Mouse (Mus musculus) thymus, postnatal 14 days (tissue): ENCODE measurements around the gene Tet1.
"Not testable (repeated sequence)": the region's sequence is repeated elsewhere in the genome, so short reads cannot be mapped to it uniquely, and the experiment has no call there.

Experiments
- DNase-seq: peaks from one replicate; pipeline ENCODE4 v3.0.0; 2021

Tet1 gene

DNA sequence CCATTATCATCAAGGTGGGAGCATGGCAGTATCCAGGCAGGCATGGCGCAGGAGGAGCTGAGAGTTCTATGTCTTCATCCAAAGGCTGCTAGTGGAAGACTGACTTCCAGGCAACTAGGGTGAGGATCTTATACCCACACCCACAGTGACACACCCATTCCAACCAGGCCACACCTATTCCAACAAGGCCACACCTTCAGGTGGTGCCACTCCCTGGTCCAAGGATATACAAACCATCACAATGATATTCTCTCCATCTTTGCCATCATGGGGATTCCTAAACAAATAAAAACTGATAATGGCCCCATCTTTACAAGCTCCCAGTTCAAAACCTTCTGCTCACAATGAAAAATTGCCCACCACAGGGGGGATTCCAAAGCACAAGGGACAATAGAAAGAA is at the start of gene Tet1:
Gene Tet1, minus strand, starts transcription at position 101 of the 400 bp plus-strand sequence.
- not testable (repeated sequence) for DNase-seq

DNA sequence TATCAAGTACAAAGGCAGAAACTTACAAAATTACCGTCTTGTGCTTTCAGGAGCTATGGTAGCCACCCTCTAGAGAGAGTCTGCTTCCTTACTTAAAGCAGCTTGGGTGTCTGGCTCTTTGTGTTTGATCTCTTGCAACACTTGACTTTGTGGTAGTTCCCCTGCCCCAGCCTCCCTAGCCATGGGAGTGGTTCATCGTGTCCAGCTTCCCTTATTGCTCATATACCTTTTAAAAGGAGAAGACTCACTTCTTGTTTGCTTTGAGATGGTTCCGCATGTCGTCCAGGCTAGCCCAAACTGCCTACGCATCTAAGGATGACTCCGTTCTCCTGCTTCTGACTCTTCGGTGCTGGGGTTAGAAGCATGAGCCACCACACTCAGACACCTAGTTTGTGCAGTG is 39.8 kb upstream of the Tet1 start:
- no peak for DNase-seq

DNA sequence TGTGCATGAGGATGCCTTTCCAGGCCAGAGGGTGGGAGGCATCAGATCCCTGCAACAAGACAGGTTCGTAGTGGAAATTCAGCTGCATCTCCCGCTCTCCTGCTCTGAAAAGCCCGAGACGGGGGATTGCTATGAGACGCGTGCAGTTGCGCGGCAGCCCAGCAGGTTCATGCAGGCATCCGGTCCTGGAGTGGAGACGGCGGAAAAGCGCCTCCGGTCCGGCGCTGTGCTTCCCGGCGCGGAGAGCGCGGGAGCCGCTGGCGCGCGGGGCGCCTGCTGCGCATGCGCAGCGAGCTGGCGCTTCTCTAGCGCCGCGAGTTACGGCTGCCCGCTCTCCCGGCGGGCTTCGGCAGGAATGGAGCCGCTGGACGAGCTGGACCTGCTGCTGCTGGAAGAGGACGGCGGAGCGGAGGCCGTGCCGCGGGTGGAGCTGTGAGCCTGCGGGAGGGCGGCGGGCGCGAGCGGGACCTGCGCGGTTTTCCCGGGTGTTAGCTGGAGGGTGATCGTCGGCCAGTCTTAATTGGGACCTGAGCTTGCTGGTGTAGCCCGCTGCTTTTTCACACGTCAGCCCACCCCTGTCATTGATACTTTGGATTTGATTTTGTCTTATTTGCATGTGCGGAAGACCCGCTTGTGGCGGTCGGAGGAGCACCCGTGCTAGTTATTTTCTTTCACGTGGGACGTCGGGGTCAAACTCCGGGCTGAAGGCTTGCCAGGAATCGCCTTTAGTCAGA is 38.1 kb upstream of the Tet1 start, which contains the start of gene Dna2:
Gene Dna2, plus strand, starts transcription at position 289 of the 734 bp plus-strand sequence.
- peak; percentile 78 for DNase-seq

DNA sequence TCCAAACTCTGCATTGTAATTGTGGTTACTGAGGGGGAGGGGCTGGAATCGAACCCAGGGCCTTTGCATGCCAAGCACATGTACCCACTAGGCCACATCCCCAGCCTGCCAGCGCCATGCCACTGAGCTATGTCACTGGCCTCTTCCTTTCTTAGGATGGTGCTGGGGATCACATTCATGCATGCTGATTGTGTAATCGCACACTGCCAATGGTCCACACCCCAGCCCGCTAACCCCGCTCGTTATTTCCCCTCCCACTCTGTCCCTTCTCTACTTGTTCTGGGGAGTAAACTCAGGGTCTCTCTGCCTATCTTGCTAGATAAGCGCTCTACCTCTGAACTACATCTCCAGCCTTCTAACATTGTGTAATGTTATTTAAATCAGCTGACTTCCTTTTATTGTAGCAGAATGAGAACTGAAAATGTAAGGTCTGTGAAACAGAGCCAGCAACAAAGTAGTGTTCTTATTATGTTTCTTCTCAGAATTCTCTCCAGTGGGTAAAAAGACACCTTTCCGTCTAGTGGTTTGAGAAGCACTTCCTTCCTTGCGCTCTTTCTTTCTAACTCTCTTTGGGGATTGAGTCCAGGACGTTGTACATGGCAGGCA is 36.3 kb upstream of the Tet1 start:
- no peak for DNase-seq

DNA sequence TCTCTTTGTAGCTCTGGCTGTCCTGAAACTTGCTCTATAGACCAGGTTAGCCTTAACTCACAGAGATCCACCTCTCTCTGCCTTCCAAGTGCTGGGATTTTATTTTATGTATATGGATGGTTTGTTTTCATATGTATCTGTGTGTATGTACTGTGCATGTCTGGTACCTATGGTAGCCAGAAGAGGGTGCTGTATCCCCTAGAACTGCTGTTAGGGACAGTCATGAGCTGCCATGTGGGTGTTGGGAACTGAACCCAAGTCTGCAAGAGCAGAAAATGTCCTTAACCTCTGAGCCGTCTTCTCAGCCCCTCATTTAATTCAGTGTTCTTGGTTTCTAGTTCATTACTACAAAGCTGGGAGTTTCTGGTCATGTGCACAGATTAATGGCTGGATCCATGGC is 23.6 kb upstream of the Tet1 start:
- DNase-seq: no peak

DNA sequence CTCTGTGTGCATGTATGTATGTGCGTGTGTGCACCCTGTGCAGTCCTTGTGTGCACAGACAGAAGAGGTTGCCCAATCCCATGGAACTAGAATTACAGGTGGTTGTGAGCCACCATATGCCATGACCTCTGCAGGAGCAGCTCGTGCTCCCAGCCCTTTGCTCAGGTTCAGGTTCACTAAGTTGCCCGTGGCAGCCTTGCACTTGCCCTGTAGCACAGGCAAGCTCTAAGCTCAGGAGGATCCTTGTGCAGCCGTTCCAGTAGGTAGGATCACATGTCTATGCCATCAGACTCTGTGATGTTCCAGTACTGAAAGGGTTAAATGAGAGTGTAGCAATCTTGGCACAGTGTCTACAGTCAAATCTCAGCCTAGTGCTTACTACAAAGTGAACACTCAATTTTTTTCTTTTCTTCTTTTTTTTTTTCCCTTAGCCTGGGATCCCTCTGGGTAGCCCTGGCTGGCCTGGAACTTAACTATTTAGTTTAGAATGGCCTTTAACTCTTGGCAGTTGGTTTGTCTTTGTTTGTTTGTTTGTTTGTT is 15.4 kb upstream of the Tet1 start:
- no peak for DNase-seq

DNA sequence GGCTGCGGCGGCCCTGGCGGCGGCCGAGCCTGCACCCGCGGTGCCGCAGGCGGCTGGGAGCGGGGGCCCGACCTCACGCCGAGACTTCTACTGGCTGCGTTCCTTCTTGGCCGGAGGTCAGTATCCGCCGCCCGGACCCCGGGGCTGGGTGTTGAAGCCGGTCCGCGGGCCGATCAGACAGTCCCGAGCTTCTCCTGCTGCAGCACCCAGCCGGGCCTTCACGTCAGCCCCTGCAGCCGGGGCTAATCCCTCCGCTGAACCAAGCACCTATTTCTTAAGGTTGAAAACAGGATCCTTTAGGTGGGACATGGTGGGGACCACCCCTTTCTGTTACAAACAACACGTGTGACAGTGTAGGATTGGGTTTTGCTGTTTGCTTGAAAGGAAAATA is 12.0 kb upstream of the Tet1 start:
- DNase-seq: no peak

DNA sequence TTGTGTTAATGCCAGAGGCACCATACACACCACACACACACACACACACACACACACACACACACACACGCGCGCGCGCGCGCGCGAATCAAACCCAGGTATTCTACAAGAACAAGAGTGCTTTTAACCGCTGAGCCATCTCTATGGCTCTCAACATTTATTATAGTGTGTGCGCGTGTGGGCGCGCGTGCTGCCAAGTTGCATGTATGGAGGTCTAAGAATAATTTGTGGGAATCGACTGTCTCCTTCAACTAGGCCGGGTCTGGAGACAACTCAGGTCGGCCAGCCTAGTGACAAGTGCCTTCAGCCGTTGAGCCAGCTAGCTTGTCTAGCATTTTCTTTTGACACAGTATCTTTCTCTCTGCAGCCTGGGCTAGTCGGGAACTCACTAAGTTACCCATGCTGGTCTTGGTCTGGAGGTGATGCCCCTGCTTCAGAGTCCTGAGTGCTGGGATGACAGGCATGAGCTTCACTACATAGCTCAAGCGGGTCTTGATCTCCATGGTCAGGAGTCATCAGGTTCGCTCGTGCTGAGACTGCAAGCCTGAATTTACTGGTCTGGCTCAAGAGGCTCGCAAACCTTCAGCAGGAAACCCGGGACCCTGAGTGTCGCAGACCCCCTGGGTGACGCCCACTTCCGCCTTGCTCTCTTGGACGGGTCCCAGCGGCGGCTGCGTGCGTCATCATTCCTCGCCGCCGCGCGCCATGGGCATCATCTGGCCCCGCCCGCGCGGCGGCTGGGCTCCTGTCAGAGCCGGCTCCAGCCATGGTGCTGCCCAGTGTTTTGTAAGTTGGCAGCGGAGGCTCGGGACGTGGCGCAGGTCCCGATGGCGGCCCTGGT is 11.3 kb upstream of the Tet1 start, which contains the start of gene Slc25a16:
Gene Slc25a16, plus strand, starts transcription at position 709 of the 841 bp plus-strand sequence.
- DNase-seq: peak; percentile 93

DNA sequence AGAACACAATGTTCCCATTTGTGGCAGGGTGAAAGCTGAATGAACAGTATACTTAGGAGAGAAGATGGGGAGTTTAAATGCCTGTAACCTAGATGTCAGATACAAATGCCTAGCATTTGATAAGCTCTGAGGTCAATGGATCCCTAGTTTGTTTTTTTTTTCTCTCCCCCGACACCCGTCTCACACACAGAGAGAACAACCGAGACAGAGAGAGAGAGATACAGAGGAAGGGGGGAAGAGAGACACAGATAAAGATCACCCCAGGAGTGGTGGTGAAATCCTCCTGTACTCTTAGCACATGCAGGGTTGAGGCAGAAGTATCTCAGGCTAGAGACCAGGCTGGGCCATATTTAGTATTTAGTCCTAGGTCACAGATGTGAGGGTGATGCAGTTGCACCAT is 10.2 kb upstream of the Tet1 start:
- no peak for DNase-seq

DNA sequence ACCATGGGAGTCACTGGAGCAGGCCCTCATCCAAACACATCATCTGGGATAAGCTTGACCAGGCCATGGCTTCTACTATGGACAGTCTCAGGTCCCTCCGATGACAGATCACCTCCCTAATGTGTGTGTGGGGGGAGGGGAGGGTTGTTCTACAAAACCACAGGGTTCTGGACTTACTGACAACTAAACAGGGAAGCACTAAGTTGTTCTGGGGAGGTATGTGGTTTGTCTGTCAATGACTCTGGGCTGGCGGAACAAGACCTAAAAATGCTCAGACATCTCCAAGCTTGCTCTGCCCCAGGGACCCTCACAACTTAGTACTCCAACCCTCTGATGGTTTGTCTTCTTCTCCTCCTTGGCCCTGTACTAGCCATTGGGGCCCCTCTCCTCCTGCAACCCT is 2.3 kb upstream of the Tet1 start:
- no peak for DNase-seq

DNA sequence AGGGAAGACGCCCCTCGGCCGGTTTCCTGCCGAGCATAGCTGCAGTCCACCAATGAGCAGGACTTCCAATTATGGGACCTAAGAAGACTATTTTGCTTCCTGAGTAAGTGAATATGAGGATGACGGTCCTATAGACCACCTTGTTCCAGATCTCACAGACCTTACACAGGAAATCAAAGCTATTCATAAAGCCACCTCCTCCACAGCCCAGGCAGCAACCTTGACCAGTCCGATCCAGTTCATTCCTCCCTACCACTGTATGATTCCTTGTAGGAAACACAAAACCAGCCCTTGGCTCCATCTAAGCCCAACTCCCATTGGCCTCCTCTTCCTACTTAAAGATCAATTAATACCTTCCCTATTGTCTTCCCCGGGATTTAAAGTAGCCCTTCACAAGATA is 2.5 kb downstream of the Tet1 start:
- no peak for DNase-seq

DNA sequence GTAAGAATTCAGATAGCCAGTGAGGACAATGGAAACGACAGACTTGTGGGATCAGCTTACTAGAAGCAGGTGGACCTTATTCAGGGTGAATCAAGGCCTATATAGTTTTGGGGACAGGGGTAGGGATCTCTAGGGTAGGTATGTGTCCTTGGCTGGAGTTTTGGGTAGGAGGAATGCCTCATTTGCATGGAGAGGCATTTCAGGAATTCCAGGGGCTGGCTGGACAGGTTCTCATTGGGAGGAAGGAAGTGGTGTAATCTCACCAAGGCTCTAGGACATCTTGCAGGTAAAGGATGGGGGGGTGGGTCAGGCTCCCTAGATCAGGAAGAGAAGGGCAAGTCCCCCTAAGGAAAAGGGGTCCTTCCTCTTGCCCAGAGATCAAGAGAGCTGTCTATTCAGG is 6.0 kb downstream of the Tet1 start:
- DNase-seq: no peak

DNA sequence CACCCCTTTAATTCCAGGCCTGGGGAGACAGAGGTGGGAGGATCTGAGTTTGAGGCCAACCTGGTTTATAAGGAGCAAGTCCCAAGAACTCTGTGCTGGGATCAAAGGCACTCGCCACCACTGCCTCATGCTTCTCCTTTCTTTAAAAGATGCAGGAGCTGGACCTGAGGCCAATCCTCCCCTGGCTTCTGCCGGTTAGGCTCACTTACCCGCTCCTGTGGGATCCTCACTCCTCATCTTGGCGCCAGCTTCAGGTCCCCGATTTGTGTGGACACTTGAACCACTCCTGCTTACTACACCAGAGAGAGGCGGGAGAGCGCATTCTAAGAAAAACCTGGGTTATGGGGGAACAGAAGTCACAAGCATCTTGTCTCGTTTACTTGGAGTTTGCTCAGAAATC is 7.0 kb downstream of the Tet1 start:
- no peak for DNase-seq

DNA sequence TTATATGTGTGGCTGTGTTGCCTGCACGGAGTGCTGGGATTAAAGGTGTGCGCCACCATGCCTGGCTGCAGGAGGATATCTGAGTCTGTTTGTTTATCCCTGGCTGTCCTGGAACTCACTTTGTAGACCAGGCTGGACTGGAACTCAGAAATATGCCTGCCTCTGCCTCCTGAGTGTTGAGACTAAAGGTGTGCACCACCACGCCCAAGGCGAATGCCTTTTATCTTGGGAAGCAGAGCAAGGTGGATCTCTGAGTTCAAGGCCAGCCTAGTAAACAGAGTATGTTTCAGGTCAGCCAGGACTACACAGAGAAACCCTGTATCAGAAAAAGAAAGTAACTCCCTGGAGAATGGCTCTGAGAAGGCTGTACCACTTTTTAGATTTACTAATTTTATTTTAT is 8.7 kb downstream of the Tet1 start:
- DNase-seq: no peak

DNA sequence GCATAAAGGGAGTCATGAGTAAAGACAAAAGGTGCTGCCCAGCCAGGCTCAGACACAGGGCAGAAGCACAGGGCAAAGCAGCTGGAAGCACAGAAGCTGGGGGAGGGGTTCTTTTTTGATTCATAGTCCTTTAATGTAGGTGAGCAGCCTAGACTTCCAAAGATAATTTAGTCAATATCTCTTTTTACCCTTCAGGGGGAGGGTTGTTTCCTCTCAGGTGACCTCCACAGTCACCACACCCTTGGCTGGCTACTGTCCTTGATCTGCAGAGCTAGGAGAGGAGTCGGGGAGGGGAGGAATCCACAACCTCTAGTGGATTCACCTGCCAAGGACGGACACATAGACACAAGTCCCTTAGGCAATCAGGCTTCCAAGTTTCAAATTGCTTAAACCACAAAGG is 10.7 kb downstream of the Tet1 start:
- no peak for DNase-seq

DNA sequence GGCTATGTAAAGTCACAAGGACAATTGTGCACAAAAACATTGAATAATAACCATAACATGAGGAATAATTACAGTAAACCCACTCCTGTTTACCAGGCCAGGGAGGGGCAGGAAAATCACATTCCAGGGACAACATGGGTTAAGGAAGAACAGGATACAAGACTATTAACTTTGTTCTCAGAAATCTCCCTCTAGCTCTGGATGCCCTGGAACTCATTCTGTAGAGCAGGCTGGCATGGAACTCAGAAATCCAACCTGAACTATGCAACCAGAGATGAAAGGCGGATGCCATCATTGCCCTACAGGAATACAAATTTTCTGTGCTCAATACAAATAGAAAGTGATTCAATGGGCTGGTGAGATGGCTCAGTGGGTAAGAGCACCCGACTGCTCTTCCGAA is 11.4 kb downstream of the Tet1 start:
- DNase-seq: no peak

DNA sequence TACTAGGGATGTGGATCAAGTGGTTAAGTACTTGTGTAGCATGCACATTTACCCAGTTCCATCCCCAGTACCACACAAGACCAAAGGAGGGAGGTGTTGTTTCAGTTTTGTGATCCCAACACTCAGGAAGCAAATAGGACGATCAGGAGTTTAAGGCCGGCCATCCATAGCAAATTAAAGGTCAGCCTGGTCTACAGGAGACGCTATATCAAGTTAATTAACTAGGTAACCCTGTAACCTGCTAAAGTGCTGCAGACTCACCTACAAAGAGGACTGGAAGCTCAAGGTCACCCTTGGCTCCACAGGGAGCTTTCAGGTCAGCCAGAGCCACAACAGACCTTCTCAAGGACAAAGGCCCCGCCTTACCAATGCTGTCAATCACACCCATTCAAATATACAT is 12.0 kb downstream of the Tet1 start:
- DNase-seq: no peak

DNA sequence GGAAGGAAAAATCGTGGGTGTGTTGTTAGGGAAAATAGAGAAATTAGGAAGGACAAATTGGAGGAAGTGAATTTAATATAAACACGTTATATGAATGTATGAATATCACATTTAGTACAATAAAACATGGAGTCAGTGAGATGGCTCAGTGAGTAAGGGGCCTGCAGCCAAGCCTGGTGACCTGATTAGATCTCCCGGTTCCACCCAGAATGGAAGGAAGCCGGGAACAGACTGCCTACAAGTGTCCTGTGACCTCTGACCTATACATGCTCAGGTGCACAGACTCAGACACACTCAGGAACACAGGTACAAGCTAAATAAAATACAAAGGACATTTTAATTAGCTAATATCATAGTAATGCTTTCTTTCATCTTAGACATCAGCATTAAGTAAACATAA is 12.8 kb downstream of the Tet1 start:
- no peak for DNase-seq

DNA sequence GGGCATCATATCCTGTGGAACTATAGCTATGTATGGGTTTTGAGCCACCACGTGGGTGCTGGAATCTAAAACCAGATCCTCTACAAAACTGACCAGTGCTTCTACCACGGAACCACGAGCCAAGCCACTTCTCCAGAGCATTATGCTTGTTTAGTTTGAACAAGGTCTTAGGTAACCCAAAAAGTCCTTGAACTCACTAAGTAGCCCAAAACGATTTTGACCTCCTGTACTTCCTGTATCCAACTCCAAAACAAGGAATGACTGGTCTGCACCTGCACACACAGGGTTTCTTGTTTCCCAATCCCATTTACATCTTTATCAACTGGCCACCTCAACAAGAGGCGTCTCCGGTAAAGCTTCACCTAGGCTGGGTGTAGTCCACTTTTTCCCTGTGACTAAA is 13.4 kb downstream of the Tet1 start:
- DNase-seq: no peak

DNA sequence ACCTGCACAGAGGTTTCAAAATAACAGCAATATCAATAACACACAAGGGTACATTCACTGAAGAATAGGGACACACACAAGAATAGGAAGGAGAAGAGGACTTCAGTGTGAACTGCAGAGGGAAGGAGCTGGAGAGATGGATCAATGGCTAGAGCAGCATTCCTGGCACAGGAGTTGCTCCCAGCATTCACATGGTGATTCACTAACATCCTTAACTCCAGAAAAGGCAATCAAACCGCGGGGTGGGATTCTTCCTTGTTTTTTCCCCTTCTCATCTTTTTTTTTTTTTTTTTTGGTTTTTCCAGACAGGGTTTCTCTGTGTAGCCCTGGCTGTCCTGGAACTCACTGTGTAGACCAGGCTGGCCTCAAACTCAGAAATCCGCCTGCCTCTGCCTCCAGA is 14.3 kb downstream of the Tet1 start:
- no peak for DNase-seq

DNA sequence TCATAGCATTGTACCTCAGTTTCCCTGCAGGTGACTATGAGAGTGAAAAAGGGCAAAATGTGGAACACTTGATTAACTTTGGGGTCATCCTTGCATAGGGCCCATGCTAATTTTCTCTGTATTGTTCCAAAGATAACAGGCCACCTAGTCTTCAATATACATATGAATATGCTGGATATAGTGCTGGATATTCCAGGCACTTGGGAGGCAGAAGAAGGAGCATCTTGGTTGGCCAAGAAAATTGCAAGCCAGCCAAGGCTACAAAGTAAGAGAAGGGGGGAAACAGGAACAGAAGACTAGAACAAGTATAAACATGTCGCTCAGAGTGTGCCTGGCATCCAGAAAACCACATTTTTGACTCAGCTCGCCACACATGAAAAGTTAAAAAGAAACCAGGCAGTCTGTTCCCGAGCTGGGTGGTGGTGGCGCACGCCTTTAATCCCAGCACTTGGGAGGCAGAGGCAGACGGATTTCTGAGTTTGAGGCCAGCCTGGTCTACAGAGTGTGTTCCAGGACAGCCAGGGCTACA is 15.4 kb downstream of the Tet1 start:
- no peak for DNase-seq

DNA sequence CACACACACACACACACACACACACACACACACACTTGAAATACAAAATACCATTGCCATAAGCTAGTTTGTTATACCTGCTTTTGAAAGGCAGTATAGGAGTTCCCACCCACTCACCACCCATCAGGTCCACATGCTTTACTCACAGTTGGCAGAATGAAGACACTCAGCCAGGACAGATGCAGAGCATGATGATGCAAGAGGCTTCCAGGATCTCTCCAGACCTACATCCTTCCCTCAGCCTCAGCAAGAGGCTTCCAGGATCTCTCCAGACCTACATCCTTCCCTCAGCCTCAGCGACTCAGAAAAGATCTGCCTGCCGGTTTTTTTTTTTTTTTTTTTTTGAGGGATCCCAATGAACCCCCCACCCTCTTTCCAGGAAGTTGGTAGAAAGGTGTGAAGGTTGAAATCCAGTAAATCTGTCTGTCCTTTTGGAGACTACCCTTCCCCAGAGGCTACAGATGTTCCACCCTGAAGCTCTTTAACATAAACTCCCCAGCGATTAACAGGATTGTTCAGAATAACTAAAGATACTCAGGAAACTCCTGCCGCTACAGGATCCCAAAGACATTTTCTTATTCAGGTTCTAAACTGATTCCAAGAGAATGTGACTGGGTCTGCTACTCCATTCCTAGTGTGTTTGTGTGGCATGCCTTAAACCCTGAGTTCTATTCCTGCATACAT is 16.1 kb downstream of the Tet1 start:
- no peak for DNase-seq

DNA sequence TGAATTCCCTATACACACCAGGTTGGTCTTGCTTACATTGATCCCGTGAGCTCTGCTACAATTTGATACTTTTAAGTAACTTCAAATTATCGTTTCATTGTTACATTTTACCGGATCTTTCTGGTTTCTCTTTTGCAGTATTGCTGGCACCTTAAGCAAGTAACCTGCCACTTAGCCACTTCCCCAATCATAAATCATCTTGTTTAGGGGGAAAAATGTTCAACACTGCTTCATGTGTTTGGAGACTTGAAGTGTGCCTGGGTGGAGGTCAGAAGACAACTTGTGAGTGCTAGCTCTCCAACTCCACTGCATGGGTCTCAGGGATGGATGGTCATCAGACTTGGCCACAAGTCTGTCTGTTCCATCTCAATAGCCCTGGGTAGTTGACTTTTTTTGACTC is 17.8 kb downstream of the Tet1 start:
- DNase-seq: no peak
